Mouse (Mus musculus): ENCODE measurements around the gene Hist1h4d.
"Not testable (repeated sequence)": the region's sequence is repeated elsewhere in the genome, so short reads cannot be mapped to it uniquely, and the experiment has no call there.

Gene Hist1h4d

DNA sequence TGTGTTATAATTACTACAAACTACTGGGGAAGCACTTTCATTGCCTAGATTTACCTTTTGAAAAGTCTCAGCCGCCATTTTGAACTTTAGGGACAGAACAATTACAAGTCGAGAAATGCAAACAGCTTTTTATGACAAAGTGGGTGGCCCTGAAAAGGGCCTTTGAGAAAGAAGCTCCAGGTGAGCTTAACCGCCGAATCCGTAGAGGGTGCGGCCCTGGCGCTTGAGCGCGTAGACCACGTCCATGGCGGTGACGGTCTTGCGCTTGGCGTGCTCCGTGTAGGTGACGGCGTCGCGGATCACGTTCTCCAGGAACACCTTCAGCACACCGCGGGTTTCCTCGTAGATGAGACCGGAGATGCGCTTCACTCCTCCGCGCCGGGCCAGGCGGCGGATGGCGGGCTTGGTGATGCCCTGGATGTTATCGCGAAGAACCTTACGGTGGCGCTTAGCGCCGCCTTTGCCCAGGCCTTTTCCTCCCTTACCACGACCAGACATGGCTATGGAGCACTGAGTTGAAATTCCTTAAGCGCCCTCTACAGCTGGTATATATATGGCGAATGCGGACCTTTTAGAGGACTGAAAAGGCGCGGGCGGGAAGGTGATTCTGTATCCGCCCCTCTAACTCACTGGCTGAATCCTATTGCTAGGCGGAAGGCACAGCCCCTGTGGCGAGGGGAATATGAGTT lies 30.1 kb upstream of the Hist1h4d start, which contains the start of gene Hist1h4f:
Gene Hist1h4f (minus strand): TSS at position 503 of the 689 bp plus-strand sequence.
- peak; percentile 92 to 93 for DNase-seq

DNA sequence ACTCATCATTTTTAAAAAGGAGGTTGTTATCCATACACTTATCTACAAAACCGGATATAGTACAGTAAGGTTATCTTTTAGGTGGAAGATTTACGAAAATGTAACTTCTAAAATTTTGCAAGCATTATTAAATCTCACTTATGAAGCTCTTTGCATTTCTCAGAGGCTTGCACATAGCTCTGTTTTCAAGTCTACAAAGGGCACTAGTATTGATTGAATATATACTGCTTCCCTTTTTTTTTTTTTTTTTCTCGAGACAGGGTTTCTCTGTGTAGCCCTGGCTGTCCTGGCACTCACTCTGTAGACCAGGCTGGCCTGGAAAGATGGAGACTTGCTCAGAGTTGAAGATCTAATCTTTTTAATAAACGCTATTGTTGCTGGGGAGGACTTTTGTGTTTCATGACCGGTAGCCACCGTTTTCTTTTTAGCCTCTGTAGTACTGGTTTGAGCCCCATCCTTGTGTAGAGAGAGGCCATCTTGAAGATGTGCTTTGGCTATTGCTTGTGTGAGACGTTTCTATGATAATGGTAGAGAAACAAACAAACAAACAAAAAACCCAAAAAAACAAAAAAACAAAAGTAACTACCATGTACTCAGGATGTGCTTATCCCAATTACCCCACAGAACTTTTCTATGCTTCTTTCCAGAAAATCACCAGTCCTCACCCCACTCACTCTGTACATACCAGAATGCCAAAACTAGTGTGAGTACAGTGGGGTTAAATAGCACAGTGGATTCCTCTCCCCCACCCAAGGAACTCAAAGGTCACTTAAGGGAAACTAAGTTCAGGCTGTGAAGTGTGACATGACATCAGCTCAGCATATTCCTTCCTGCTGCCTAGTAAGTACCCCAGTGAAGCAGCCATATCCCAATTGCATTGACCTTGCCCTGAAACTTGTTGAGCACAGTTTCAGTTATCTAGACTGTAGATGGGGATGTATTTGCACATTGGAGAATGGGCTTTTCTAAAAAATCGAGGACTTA lies 29.2 kb upstream of the Hist1h4d start:
- DNase-seq: no peak

DNA sequence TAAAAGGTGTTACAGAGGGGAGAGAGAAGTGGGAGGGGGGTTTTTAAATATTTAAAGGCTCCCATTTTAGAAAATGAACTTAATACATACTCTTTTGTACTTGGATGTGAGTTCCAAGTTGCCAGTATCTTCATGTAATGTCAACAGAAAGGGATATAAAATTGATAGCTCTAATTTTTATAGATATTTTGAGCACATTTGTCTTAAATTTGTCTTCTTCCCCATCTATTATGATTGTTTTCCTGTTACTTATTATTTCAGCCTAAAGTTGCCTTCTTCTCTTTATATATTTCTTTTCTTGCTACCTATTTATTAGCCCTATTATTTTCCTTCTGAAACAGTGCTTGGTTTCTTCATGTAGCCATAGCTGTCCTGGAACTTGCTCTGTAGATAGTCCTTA lies 28.4 kb upstream of the Hist1h4d start, which contains the start of gene Hist1h1d:
Gene Hist1h1d (plus strand): TSS at position 301 of the 400 bp plus-strand sequence.
- DNase-seq: no peak

- DNase-seq: no peak
Observed at GRCm38 (mm10) chr13:23554393-23554792, 27.0 kb upstream of the Hist1h4d start.

GRCm38 (mm10) chr13:23554925-23555838 lies 26.2 kb upstream of the Hist1h4d start:
- peak; percentile 82 to 83 for DNase-seq

GRCm38 (mm10) chr13:23555839-23556416 lies 25.5 kb upstream of the Hist1h4d start:
- DNase-seq: peak; percentile 45 to 78

GRCm38 (mm10) chr13:23556906-23557305 lies 24.5 kb upstream of the Hist1h4d start:
- no peak for DNase-seq

DNA sequence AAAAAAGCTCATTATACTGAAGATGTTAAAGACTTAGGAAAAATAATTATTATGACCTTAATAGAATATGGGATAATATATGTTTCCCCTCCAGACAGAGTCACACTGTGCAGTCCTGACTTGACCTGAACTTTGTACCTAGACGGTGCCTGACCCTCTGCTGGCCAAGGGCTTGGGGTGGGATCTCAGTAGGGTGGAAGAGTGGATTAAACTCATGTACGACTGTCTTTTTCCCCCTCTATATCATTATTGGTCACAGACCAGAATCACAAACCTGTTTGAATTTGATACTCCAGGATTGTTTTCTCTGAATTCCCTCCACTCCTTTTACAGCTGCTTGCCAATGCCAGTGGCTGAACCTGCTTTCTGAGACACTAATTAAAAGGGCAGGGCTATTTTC lies 20.7 kb upstream of the Hist1h4d start:
- not testable (repeated sequence) for DNase-seq

GRCm38 (mm10) chr13:23561531-23561882 lies 19.9 kb upstream of the Hist1h4d start:
- DNase-seq: not testable (repeated sequence)

DNA sequence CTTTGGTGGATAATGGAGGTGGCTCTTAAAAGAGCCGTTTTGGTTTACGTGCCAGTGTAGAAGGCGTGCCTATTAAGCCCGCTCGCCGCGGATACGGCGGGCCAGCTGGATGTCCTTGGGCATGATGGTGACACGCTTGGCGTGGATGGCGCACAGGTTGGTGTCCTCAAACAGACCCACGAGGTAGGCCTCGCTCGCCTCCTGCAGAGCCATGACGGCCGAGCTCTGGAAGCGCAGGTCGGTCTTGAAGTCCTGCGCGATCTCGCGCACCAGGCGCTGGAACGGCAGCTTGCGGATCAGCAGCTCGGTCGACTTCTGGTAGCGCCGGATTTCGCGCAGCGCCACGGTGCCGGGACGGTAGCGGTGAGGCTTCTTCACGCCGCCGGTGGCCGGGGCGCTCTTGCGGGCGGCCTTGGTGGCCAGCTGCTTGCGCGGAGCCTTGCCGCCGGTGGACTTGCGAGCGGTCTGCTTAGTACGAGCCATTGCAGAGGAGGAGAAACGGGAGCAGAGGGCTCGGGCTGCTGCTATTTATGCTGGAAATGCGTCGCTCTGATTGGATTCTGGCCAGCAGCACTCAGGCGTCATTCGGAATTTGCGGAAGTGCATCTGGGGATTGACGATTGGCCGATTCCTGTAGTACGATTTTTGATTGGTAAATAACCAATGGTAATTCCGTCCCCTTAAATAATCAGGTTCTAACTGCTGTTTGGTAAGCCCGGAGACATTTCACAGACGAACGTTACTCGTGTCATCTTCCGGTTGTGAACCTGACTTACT lies 19.3 kb upstream of the Hist1h4d start, which contains the start of gene Hist1h3e:
Gene Hist1h3e (minus strand): TSS at position 487 of the 777 bp plus-strand sequence.
- DNase-seq: peak; percentile 95 to 96

DNA sequence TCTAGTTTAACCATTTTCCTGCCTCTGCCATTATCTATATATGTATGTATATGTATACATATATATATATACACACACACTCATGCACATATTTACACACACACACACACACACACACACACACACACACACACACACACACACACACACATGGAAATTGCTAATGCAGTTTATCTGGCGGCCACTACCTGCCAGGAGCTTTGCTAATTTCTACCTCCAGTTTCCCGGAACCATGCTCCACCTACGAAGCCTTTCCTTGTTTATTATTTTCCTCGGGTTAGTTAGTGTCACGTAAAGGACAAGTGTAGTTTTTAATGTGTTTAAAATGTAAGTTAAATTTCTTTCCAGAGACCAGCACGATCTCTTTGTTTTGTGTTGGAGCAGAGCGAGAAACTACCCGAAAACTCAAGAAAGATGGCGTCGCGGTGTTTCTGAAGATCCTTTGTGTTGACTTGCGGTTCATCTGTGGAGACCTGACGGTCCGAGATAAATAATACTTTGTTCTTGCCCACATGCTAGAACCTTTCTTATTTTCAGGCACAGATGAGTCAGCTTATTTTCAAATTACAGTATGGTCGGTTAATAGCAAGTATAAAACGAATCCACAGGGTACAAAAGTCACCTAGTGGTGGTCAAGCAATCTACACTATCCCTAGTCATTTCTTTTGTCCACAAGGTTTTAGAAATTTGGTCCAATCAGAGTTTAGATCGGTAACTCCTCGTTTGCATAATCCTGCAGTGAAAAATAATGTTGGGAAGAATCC lies 18.5 kb upstream of the Hist1h4d start:
- DNase-seq: peak in 1 of 2 experiments; percentile 52

- DNase-seq: no peak
Observed at GRCm38 (mm10) chr13:23564482-23564881, 16.9 kb upstream of the Hist1h4d start.

DNA sequence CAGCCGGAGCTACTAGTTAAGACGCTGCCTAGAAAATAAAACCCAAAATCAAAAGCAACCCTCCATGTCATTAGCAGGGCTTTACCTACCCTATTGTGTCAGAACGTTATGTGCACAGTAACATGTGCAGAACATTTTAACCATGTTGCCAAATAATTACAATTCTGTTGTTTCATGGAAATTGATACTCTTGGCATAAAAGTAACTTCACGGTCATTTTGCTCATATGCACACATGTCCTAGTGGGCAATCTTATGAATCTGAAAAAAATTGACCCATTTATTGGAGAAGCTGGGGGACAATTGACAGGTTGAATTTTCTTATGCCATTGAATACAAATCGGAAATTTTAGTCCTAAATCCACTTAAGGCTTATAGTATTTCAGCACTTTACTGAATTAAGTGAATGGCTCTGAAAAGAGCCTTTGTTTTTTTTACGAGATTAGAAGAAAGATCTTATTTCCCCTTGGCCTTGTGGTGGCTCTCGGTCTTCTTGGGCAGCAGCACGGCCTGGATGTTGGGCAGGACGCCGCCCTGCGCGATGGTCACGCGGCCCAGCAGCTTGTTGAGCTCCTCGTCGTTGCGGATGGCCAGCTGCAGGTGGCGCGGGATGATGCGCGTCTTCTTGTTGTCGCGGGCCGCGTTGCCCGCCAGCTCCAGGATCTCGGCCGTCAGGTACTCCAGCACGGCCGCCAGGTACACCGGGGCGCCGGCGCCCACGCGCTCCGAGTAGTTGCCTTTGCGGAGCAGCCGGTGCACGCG lies 11.0 kb upstream of the Hist1h4d start:
- DNase-seq: not testable (repeated sequence)

GRCm38 (mm10) chr13:23571022-23571503 lies 10.3 kb upstream of the Hist1h4d start, which contains the start of the genes Hist1h2ae and Hist1h2bg:
Gene Hist1h2ae, minus strand, starts transcription at chr13:23571220.
Gene Hist1h2bg, plus strand, starts transcription at chr13:23571396.
- peak; percentile 73 to 77 for DNase-seq

- peak in 1 of 2 experiments; percentile 7 for DNase-seq
Observed at GRCm38 (mm10) chr13:23571504-23572217, 9.7 kb upstream of the Hist1h4d start.

GRCm38 (mm10) chr13:23572218-23573033 lies 9.0 kb upstream of the Hist1h4d start:
- DNase-seq: no peak

Measured in lung, postnatal 4 days (tissue).